Mouse (Mus musculus): Measurements from ENCODE around the gene Ncstn.
A peak's percentile ranks its signal among the peaks of the same experiment; 100 is the strongest.

The Ncstn gene

DNA sequence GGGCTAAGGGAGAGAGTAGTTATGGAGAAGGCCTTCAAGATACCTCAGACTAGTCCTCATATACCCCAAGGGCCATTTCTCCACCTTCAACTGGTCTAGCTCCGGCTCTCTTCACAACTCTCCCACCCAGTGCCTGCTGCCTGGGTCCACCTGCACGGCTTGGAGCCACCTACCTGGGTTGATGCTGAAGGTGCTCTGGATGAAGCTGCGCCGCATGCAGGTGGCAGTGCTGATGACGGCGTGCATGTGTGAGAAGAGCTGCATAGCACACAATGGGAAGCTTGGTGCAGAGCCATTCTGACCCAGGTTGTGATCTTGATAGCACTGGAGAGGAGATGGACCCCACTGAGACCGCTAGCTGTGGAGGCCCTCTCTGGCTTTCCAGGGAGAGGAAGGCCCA lies 10.0 kb downstream of the Ncstn start:
- no peak for DNase-seq (ENCODE audit: low read depth, low spot score)

DNA sequence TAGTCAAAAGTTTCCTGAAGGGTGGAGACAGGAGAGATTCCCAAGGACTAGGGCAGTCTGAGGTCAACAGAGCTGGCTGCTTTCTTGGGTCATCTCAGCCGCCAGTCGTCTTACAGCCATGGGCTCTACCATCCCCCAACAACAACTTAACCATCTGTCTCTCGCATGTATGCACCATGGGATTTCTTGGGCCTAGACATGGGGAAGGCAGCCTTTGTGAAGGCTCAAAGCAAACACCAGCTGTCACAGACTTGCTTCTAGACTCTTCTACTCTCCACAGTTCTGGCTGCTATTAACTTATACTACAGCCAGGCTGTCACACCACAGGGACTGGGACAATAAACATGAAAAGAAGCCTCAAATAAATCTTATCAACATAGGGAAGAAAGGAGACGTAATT lies 11.0 kb downstream of the Ncstn start:
- no peak for DNase-seq (ENCODE audit: low read depth, low spot score)

DNA sequence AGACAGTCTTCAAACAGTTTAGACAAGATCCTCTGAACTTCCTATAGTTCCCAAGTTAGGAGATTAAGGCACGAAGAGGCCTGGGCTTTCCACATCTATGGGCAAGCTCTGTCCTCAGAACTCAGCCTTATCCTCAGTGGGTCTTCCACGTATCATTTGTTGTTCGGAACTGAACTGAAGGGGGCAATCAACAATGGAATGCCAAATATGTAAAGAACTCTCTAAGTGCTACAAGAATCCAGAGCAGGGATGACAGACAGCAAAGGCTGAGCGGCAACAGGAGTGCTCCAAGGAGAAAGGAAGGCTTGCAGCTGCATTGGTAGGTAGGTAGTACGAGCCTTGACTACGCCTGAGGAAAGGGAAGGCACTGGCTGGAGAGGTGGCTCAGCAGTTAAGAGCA lies 12.4 kb downstream of the Ncstn start:
- DNase-seq (ENCODE audit: low read depth, low spot score): no peak

DNA sequence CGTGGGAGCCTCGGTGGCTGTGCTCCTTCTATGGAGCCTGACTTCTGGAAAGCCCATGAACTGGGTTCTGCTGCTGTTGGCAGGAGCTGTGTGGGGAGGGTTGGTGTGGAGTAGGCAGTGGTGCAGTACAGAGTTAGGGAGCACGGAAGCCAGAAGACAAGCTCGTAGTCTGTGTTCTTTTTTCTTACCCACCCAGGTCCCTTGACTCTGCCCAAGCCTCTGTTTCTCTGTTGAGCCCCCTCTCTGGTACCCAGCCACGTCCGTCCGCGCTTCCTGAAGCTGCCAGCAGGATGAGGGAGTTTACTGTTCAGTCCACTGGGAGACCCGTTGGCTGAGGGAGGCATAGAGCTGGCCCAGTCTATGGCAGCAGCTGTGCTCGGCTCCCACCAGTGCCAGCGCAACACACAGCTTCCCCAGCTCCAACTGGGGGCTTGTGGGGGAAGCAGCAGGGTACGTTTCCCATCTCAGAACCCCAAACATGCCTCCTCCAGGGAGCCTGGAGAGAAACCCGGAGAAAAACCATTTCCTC lies 17.9 kb downstream of the Ncstn start:
- no peak for DNase-seq (ENCODE audit: low read depth, low spot score)

DNA sequence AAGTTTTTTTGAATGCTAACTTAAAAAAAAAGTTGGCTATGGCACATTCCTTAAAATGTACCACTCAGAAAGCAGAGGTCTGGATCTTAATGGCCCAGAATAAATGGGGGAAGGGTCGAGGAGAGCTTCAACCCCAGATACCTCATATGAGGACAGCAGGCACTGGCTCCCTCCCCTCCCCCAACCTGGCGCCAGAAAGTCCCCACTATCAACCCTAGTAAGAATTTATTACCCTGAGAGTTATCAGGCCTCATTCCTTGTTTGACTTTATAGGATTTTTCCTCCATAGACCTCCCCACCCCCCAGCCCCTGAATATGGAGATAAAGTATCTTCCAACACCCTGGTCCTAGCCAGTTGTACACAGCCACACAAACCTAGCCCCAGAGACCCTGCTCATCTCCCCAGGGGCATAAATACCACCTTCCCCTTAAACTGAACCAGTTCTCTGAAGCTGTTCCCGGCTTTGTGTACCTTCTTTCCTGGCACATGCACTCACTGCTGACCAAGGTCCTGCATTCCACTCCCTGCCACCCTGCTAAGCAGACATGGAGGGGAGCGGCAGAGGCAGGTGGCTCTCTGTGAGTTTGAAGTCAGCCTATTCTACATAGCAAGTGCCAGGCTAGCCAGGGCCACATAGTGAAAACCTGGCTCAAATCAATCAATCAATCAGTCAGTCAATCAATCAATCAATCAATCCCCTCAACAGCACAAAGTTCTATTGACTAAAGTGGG lies 19.1 kb downstream of the Ncstn start:
- no peak for DNase-seq (ENCODE audit: low read depth, low spot score)

DNA sequence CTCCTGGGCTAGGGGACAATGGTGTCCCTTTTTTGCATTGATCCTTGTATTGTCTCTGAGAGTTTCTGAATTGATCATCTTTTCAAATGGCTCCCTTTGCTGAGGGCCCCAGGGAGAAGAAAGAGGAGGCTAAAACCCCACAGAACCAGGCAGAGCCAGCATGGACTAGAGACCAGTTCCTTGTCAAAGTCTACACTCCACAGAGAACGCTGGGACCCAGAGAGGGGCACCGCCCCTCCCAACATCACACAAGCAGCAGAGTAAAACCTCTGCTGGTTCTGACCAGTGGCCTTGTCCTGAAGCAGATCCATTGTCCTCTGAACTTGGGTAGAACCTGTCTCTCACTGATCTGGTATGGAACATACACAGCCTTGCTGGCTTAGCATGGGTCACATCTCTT lies 20.5 kb downstream of the Ncstn start:
- DNase-seq (ENCODE audit: low read depth, low spot score): no peak

DNA sequence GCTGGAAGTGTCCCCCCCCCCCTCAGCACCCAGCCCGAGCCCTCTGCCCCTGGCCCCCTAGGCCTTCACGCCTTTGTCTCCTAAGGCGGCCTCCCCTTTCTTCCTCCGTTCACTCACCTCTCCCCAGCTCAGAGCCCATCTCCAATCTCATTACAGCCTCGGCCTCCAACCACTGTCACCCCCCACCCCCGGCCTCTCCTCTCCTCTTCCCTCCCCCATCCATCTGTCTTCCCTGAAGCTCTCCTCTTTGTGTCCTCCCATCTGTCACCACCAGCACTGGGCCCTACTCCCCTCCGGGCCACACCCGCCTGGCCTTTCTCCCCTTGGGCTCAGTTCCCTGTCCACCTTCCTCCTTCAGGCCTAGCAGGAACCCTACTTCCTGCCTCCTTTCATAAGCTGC lies 21.4 kb downstream of the Ncstn start:
- no peak for DNase-seq (ENCODE audit: low read depth, low spot score)

DNA sequence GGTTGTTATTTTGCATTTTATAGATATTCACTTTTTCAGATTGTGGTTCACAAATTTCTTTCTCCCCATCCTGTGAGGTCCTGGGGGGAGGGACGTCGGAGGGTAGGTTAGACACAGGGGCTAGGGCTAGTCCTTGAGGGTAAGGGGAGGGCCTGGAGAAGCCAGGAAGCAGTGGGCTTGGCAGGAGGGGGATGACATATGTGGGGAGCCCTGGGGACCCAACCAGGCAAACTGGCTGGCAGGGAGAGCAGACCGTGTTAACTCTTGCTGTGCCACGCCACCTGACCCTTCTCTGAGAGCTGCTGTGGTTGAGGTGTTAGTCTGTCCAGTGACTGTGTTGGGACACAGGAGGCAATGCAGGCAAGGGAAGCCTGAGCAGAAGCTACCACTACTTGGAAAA lies 21.9 kb downstream of the Ncstn start:
- DNase-seq (ENCODE audit: low read depth, low spot score): no peak

DNA sequence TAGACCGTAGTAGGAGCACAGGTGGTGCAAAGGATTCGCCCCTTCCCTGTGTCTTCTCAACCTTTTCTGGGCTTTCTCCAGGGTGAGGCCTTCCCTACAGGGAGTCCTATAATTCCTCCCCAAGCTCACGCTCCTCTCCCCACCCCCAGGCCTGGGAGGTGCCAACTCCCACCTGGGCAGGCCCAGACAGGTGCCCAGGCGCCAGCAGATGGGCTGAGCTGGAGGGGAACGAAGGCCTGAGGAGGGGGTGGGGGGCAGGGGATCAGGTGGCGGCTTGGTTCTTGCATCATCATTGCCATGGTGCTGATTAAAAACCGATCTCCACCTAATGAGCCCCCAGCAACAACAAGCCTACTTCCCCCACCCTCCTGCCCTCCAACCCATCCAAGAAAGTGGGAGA lies 23.7 kb downstream of the Ncstn start:
- DNase-seq (ENCODE audit: low read depth, low spot score): no peak

DNA sequence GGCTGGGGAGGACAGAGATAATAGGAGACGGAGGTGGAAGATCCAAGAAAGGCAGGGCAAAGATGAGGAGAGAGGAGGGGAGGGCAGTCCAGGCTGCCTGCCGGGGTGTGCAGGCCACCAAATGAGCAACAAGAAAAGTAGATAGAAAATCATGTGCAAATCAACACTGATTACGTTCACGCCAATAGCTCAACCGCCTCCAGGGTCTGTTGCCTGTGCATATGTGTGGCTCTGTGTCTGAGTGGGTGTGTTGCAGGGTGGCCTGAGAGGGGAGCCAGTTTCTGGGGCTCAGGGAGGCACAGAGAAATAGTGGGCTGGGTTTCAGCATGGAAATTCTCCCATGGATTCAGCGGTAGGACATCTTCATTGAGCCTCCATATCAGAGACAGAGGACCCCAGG lies 24.3 kb downstream of the Ncstn start:
- no peak for DNase-seq (ENCODE audit: low read depth, low spot score)

DNA sequence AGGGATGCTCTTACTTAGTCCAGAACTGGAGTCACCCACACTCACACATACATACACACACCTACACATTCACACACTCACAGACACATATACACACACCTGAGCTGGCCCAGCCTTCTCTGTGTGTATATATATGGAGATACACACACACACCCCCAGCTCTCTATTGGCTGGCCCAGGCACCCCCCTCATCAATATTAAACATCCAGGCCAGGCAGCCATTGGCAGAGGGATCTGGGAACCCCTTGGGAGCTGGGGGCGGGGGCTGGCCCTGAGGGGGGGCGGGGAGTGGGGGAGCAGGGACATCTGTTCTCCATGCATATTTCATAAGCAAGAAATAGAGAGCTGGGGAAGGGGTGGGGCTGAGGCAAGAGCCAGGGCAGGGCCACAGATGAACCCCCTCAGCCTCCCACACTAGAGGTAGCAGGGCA lies 25.1 kb downstream of the Ncstn start, which contains the start of gene Nhlh1:
TSS of gene Nhlh1 (minus strand) at position 83 of the 431 bp plus-strand sequence.
- DNase-seq (ENCODE audit: low read depth, low spot score): no peak

DNA sequence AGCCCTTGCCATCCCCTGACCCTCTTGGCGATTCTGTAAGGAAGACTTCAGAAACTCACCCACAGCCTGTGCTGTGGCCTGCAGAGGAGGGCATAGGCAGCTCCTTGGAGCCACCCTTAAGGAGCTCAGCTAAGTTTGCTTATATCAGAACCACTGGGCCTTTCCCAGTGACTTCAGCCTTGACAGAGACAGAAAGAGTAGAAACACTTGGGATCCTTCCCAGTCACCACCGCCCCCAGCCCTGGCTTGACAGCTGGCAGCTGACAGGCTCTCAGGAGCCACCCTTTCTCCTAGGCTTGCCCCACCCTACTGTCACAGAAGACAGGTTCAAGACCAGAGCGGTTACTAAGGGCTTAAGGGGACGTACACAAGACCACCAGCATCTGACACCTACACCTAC lies 26.3 kb downstream of the Ncstn start:
- DNase-seq (ENCODE audit: low read depth, low spot score): no peak

DNA sequence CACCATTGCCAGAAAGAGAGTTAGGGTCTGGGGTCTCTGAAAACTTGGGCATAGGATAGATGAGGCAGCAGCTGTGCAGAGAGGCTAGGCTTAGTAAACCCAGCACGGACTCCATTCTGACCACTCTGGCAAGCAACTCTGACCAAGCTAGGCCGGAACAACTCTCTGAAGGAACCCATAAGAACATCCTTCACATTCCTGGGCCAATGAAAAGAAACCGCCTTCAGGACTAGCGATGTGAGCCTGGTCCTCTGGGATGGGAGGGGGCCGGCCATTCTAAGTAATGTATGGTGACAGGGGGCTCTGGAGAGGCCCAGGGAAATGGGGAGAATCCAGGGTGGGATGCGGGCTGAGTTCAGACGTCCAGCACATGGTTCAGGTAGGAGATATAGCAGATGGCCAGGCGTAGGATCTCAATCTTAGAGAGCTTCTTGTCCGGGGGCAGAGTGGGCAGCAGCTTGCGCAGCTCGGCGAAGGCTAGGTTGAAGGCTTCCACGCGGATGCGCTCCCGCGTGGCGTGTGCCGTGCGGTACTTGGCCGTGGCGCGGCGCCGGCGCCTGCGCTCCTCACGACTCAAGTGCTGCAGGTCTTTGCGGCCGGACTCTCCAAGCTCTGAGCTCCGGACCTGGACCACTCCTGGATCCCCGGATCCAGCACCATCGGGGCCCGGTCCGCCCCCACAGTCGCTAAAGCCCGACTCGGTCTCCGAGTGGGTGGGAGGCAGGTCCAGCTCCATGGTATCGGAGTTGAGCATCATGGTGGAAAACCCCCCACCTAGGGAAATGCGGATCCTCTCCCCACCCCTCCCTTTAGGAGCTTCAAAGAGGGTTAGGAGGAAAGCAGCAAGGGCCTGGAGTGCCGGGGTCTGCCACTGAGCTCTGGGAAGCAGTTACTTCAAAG lies 28.8 kb downstream of the Ncstn start:
- no peak for DNase-seq (ENCODE audit: low read depth, low spot score)

DNA sequence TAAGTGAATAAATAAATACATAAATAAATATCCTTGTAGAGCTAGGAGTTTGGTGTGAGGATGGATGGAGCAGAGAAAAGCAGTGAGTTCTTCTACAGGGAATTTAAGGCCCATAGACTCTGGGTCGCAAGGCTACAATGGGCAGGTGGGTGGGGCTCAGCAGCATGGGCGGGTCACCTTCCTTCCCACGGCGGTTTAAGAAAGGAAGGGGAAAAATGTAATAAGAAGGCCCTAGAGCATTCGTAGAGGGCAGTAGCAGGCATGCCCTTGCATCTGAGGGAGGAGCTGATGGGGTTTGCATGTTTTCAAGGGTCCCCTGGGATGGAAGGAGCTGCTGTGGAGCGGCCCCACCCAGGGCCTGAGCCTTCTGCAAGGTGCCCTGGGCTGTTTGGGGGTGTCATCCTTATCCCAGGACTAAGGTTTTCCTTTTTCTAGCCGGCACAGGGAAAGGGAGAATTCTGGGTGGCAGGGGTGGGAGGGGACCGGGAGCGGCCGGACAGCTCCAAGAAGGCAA lies 29.8 kb downstream of the Ncstn start:
- no peak for DNase-seq (ENCODE audit: low read depth, low spot score)

DNA sequence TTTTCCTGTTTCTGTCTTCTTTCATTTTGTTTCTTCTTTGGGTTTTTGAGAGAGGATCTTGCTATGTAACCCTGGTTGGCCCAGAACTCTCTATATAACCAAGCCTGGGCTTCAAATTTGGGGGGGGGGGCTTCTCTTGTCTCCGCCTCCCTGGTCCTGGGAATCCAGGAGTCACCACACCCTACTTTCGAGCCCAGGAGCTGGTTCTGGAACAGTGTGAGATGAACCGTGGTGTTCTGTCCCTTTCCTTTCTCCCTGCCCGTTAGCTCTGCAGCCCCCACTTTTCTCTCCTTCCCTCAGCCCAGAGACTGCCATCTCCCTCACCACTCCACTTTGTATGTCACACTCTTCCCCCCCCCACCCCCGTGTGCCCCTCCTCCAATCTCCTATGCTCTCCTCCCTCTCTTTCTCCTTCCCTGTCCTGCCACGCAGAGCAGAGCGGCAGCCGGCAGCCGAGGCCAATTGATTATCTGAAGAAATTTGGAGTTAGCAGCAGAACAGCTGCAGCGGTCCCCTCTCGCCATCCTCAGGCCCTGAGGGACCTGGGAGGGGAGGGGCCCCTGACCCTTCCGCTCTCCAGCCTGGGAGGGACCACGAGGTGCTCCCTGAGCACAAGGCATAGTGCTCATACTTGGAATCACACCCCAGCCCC lies 33.3 kb downstream of the Ncstn start:
- no peak for DNase-seq (ENCODE audit: low read depth, low spot score)

DNA sequence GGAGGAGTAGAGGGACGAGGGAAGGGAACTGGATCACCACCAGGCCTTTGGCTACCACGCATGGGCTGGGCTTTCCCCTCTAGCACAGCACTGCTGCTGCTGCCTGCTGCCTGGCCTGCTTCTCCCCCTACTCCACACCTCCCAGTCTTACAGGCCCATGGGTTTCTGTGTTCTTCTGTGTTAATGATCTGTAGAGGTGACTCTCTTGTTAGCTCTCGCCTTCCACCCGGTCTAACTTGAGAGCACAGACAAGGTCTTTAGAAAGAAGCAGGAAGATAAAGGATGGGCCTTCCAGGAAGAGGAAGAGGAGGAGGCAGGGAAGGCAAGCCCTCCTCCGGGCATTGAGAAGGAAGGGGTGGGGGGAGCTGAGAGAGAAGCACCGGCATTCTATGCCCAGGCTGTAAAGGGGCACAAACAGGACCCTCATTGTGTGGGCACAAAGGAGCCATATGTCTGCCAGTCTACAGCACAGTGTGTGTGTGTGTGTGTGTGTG lies 34.3 kb downstream of the Ncstn start:
- no peak for DNase-seq (ENCODE audit: low read depth, low spot score)

DNA sequence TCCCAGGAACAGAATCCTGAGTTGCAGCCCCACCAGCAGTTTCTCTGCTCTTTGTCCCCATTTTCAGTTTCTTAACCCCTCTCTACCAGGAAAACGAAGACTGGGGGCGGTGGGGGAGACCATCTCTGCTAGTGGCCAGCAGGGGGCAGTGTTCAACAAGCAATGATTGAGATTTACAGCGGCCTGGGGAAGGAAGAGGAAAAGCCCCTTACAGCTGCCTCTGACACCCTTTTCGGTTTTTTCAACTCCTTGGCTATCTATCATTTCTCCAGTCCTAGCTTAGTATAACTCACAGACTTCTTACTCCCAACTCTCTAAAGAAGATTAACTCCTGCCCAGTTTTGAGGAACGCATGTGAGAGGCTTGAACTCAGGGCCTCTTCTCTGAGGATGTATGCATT lies 35.7 kb downstream of the Ncstn start:
- peak; percentile 75 for DNase-seq (ENCODE audit: low read depth, low spot score)

DNA sequence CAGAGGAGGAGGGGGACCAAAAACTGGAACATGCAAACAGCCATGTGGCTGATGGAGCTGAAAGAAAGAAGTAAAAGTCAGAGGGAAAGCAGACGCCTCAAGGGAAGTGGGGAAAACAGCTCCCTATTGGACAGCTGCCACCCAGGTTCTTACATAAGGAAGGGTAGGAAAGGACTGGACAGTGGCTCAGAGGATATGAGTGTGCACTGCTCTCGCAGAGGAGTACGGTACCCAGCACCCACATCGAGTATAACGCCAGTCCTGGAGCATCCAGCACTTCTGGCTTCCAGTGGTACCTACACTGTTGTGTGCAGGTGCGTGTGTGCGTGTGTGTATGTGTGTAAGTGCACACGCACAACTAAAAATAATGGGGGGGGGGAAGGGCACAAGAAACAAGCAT lies 36.2 kb downstream of the Ncstn start:
- DNase-seq (ENCODE audit: low read depth, low spot score): no peak

DNA sequence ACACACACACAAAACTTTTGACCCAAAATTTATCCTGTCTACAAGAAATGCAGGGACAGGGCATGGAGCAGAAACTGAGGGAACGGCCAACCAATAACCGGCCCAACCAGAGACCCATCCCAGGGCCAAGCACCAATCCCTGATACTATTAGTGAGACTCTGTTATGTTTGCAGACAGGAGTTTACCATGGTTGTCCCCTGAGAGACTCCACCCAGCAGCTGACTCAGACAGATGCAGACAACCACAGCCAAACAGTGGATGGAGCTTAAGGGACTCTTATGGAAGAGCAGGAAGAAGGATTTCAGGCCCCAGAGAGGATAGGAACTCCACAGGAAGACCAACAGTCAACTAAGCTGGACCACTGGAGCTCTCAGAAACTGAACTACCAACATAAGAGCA lies 52.7 kb downstream of the Ncstn start:
- DNase-seq (ENCODE audit: low read depth, low spot score): no peak

DNA sequence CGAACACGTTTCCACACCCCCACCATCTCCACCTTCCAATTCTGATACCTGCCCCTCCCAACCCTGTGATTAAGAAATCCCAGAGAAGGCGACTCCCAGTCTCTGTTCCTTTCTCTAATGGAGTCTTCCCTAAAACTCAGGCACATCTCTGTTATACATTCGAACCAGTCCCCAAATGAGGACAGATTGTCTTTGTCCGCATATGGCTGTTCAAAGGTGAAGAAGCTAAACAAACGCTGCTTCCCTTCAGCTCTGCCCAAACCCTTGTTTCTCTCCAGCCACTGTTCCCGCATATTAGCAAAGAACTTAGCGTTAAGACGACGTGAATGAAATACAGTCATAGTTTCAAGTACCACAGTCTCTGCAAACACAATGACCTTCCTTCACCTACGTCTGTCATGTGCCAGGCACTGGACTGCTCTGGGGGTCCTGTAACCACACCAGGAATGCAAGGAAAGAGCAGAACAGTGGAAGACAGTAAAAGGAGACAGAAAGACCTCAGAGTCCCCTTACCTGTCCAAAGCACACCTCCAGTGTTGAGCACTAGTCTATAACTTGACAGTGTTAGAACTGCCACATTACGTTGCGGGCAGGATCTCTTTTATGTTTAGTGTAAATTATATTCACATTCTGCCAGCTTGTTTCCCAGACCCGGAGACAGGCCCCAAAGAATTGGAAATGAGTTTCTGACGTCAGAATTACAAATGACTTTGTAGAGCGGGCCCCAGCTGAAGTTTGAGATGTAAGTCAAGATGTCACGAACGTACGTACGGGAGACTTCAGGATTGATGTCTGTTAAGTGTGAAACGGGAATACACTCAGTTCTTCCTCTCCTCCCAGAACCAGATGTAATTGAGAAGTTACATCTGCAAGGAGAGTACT lies 54.0 kb downstream of the Ncstn start, which contains the start of gene Vangl2:
TSS of gene Vangl2 (minus strand) at position 51 of the 882 bp plus-strand sequence.
- no peak for DNase-seq (ENCODE audit: low read depth, low spot score)

DNA sequence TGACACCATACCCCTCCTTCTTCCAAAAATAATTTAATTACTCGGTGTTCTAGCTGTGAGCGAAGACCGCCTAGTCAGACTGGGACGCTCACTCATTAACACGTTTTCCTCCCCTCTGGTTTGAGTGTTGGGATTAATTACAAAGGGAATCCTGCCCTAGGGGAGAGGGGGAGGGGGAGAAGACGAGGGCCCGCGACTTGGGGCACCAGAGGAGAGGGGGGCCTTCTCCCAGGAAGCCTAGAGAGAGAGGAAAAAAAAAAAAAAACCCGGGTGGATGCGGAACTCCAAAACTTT lies 54.8 kb downstream of the Ncstn start:
- no peak for DNase-seq (ENCODE audit: low read depth, low spot score)

Data from retina, postnatal 7 days (tissue).